Mouse (Mus musculus) brain, embryonic 14.5 days (tissue): ENCODE results near the gene Calr4. TPM values are rescaled to one million over a fixed set of nuclear protein-coding genes. Genes with fewer than 3 reads are reported as not detected.

Source experiments
- DNase-seq: peaks from one replicate; pipeline ENCODE4 v3.0.0-alpha.2; 2011; ENCODE audit warnings: low read depth
- CTCF ChIP-seq: fragments of 200-500 bp; IDR thresholded peaks from 2 replicates; pipeline ENCODE4 v1.5.1; 2012; ENCODE audit warnings: inconsistent platforms, mild to moderate bottlenecking, moderate library complexity, borderline replicate concordance; ENCODE audit not compliant: insufficient read depth, insufficient read length; ENCODE audit errors: extremely low read depth
- POLR2A ChIP-seq: fragments of 200-500 bp; IDR thresholded peaks from 2 replicates; pipeline ENCODE4 v1.6.1; 2012; ENCODE audit warnings: mild to moderate bottlenecking, inconsistent platforms, borderline replicate concordance; ENCODE audit not compliant: poor library complexity, insufficient read depth, insufficient read length, severe bottlenecking; ENCODE audit errors: extremely low read depth
- polyA plus RNA-seq: library from polyadenylated mRNA; depleted of rRNA; stranded (reverse); fragments of >200 nt; gene quantifications from 2 replicates; pipeline ENCODE4 v1.2.3, GENCODE M21; 2012

Gene Calr4
- polyA plus RNA-seq, 1 experiment, result 0.89 TPM

DNA sequence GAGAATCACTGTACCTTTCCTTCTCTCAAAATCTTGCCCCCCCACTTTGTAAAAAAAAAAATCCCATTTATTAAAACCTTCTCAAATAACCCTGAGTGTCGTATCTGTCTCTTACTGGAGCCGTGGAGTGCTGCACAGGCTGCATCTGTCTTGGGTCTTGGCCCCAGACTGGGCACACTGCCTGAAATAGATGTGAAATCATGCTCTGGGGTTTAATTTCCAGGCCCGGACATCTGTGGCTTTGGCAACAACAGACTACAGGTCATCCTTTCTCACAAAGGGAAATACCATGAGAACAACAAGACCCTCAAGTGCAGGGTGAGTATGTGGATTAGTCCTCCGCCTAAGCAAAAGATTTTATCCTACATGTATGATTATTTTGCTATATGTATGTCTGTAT, 7.6 kb downstream of the Calr4 start:
- TF ChIP-seq CTCF (no peak), POLR2A (no peak)
- peak; percentile 85 for DNase-seq

DNA sequence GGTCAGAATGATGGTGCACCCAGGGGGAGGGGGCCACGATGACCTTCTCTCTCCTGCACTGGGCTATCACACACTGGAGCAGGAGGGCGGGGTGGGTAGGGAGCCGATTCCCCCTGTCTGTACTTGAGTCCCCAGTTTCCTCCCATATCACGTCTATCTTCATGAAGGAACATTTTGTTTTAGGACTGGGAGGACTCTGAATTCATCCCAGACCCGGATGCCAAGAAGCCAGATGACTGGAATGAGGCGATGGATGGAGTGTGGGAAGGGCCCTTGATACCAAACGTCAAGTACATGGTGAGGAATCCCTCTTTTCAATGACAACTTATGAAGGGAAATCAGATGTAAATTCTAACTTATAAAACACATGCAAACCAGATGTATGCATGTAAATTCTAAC, 10.2 kb downstream of the Calr4 start:
- no peak for DNase-seq
- TF ChIP-seq CTCF, result no peak
- TF ChIP-seq POLR2A, result no peak

DNA sequence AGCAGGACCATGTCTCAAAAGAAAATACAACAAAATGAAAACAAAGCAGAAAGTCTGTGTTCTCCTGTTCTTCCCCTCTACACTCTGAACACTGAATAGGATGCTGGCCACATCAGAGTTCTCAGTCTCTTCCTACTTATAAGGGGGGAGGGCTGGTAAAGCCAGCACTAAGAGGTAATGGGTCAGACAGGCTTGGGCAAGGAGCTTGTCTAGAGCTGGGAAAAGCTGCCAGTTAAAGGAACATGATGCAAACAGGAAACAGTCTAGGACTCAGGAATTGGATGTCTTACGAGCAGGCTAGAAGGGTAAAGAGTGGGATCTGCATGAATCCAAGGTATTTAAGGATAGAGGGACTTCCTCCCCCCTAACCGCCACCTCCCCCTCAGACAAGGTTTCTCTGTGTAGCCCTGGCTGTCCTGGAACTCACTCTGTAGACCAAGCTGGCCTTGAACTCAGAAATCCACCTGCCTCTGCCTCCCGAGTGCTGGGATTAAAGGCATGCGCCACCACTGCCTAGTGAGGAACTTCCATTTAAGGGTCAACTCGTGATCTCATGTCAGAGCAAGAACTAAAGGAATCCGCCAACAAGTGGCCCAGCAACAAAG, 10.8 kb downstream of the Calr4 start:
- DNase-seq, result no peak
- TF ChIP-seq POLR2A (no peak), CTCF (no peak)

DNA sequence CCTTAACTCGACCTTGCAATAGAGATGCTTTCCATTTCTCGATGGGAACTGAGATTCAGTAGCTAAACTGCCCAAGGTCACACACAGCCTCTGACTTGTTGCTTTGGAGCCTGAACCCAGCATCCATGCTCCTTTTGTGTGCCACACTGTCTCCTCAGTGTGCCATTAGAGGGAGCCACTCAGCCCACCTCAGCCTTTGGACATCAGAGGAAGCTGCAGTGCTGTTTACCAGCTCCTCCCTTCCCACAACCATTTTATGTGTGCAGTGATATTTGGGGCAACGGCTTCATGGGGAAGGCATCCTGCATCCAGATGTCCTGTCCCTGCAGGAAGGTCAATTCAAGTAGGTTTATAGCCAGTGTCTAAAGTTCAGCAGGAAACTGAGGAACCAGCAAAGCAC, 17.3 kb downstream of the Calr4 start:
- DNase-seq, result no peak
- peak; percentile 48; the same call in 1 of the 2 replicates for TF ChIP-seq CTCF
- TF ChIP-seq POLR2A, result no peak

DNA sequence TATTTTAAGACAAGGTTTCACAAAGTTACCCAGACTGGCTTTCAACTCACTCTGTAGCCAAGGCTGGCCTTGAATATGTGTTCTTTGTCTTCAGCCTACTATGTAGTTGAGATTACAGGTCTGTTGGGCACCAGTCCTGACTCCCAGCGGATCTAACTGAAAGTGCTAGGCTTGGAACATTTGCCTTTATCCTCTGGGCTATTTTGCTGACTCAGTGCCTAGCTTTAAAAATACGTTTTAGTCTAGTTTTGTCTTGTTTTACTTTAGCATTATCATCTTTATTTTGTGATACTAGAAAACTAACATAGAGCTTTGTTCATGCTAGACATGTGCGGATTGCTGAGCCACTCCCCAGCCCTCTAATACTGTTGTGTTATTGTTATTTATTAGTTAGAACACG, 17.9 kb downstream of the Calr4 start:
- DNase-seq, result no peak
- TF ChIP-seq POLR2A (no peak), CTCF (no peak)

DNA sequence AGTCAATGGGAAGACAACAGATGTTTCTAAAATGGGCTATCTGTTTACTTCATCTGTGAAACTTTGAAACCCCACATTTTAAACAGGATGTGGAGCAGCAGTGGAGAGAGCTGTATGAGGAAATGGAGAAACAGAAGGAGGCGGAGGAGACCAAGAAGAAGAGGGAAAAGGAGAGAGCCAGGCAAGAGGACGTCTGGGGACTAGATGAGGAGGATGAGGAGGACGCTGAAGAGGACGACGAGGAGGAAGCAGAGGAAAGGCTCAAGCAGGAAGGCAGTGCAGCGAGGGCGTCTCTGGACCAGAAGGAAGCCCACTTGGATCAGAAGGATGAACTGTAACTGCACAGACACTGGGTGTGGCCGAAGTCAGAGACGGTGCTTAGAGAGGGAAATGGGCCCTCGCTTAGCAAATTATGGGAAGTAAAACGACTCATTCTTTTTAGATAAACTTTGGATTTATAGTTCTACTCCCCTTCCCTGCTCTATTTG, 19.4 kb downstream of the Calr4 start:
- TF ChIP-seq CTCF (no peak), POLR2A (no peak)

DNA sequence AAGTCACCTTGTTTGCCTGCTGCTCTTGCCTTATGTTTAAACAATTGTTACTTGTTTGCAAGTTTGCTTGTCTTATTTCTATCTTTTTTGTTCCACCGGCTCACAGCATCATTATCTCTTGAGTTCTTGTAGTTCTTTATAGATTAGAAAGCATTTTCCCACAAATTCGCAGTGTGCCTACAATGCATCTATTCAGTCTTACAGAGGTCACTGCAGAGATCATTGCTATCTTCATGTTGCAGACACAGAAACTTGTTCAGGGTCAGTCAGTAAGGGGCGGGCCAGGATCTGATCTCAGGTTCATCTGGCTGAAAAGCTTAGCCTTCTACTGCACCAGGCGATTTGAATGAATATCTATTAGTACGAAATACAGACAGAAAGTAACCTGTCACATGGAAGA, 20.2 kb downstream of the Calr4 start:
- TF ChIP-seq CTCF (no peak), POLR2A (no peak)
- no peak for DNase-seq

More for the DNA sequence above, 19.4 kb downstream of the Calr4 start:
- DNase-seq, result no peak

DNA sequence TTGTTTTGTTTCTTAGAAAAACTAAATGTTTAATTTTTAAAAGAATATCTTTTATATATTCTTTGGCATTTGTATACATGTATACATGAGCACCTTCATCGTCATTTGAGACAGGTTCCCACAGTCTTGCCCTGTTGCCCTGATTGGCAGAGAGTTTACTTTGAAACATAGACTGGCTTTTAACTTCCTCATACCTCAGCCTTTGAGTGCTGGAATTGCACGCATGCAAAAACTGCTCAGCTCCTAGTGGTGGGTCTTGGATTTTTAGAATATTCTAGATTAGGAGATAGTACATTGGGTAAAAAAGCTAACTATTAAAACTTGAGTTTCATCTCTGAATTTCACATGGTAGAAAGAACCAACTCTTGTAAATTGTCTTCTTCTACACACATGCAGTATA, 21.0 kb downstream of the Calr4 start:
- DNase-seq, result no peak
- TF ChIP-seq CTCF (no peak), POLR2A (no peak)

DNA sequence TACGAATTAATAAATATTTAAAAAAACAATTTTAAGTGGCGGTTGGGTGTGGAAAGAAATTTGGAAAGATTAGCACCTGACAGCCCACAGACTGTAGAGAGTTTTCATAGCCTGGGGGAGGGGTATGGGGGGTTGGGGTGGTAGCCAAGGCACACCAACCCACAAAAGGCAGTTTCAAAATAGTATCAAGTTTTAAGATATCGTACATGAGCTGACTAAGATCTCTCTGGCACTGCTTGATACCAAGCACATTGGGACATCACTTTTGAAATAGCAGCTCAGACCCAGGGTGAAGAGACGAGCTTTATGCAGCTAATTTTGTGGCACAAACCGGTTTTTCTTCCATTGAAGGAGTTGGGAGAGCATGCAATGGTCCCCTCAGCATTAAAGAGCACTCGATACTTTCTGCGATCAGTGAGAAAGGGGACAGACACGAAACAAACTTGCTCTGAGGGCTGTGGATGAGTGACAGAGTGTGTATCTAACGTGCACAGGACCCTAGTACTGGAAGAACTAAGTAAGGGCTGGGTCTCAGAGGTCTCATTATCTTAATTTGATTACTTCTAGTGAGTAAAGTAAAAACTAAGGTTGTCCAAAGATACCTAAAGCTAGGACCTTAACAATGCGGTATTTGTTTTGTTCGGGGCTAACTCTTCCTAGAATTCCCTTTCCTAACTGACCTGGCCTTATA, 21.6 kb downstream of the Calr4 start:
- no peak for TF ChIP-seq POLR2A
- no peak for DNase-seq

DNA sequence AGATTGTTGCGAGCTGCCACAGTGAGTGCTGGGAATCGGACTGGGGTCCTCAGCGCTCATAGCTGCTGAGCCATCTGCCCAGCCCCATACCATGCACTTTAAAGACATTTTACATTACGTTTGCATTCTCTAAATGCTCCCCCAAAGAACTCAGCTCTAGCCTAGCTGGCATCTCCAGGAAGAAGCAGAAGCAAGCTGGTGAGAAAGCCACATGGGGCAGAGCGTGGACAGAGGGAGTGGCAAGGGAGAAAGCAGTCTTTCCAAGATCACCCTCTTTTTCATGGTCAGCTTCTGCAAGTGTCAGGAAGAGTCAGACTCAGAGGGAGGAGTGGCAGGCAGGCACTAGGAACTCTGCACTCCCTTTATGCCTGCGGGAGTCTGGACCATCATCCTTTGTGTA, 22.5 kb downstream of the Calr4 start:
- no peak for TF ChIP-seq POLR2A
- TF ChIP-seq CTCF, result no peak
- DNase-seq, result no peak

DNA sequence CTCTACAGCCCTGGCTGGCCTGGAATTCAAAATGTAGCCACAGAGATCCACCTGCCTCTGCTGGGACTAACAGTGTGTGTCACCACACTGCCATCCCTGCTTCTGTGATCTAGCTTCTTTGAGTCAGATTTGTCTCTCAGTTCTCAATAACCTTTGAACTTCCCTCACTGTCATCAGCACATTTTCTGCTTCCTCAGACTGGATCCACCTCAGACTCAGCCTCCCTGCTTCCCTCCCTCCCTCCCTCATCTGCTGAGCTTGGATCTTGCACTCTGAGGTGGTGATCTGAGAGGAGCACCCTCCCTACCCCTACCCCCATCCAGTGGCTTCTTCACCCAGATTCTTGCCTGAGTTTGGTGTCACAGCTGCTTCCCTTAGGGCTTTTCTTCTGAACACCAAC, 23.4 kb downstream of the Calr4 start:
- TF ChIP-seq CTCF (no peak), POLR2A (no peak)
- DNase-seq, result no peak

DNA sequence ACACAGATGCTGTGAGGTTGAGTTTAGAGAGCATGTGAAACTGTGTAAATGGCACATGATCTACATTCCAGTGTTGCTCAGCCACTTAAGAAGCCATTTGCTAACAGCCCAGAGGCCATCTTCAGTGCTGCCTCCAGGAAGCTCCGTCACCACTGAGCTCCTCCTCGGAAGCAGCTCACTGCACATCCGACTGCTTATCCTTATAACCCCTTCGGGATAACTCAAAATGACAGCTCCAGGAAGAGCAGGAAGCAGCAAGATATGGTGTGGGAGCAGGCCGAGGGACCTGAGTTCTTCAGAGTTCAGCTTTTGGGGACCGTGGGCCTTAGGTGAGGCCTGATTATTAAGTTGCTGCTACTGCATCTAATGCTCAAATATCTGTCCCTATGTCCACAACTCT, 27.8 kb downstream of the Calr4 start:
- TF ChIP-seq CTCF, result no peak
- TF ChIP-seq POLR2A, result no peak
- DNase-seq, result no peak

DNA sequence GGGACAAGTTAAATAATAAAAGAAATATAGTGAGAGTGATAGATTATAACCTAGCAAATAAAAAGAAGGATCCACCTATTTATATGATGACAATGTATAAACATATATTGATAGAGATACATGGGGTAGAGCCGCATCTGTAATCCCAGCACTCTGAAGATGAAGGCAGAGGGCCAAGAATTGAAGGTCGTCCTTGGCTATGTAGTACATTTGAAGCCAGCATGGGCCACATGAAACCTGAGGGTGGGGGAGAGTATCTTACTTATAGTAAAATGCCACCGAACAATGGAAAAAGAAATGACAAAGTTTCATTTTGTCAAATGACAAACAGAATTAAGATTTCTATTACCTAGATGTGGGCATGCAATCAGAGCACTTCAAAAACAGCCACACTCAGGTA, 31.8 kb downstream of the Calr4 start:
- no peak for DNase-seq
- TF ChIP-seq POLR2A (no peak), CTCF (no peak)

DNA sequence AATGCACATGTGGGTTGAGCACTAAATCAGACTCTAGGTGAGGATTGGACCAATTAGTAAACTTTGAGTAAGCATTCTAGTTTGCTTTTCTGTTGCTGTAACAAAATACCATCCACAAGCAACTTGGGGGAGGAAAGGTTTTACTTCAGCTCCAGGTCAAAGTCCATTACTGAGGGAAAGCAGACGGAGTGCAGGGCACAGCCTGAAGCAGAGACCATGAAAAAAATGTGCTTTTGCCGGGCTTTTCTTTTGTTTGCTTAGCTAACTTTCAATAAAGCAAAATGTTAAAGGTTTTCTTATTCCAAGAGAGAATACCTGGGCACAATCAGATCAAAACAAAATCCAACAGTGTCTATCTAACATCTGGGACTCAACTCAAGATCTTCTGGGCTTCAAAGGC, 32.5 kb downstream of the Calr4 start:
- no peak for DNase-seq
- TF ChIP-seq POLR2A, result no peak
- no peak for TF ChIP-seq CTCF
